In the genomic region with DNA sequence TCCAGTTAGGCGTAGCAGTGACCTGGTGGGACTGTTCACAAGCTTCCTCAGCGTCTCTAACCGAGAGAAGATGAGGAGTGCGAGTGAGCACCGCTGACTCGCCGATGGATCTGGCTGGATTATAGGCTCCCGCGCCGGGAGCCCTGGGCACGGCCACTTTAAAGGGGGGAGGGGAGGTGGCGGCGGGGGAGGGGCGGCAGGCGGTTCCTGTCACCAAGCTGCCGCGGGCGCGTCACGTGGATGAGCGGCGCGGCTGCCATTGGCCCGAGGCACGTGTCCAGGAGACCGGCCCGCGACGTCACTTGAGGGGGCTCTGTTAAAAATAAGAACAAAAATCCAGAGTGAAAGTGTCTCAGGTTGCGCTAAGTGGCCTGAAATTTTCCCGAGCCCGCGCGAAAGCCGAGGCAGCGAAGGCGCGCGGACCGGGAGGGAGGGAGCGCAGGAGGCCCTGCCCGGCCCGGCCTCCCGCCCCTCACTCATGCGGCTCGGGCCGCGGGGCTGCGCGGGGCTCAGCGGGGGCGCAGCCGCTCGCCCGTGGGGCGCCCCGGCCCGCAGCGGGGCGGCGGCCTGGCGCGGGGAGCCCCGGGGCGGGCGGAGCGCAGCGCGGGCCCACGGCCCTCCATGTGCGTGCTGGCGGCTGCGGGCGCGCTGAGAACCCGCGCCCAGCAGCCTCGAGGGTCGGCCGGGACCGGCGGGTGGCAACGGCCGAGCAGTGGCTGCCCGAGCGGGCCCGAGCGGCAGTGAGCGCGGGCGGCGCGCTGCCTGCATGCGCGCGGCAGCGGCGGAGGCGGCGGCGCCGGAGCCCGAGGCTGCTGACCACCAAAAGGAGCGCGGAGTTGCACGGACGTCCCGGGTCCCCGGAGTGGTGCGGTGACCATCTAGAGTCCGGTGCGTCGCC, we compare ENCODE assay signal across 8 mouse cellular contexts. TPM values are rescaled to one million over a fixed set of nuclear protein-coding genes. Genes with fewer than 3 reads are reported as not detected.
DNase-seq lines count a peak whose midpoint lies in the region; ATAC-seq and TF ChIP-seq lines count a peak whose summit lies in the region.

Gene En2, plus strand, starts transcription at position 337 of the 898 bp plus-strand sequence.

- H3K4me2 ChIP-seq in intestine, embryonic 14.5 days (ENCODE audit: low read length), result peak within 1 kb of the TSS; percentile 86
- H3K4me2 ChIP-seq in neural tube, embryonic 14.5 days (ENCODE audit: low read depth, low read length), result peak within 1 kb of the TSS; percentile 59

- no peaks in the 10 kb centered on the region for H3K9me3 ChIP-seq in intestine, embryonic 14.5 days (ENCODE audit: control insufficient read depth, low read length)
- no peaks in the 10 kb centered on the region for H3K9me3 ChIP-seq in neural tube, embryonic 14.5 days (ENCODE audit: control insufficient read depth, low read length)

- peak within 1 kb of the TSS; percentile 67; the same call in 1 of the 2 replicates for H3K27ac ChIP-seq in gastrocnemius, adult 2 months
- no peak within 1 kb of the TSS for H3K27ac ChIP-seq in intestine, embryonic 14.5 days (ENCODE audit: low read depth)
- no peak within 1 kb of the TSS for H3K27ac ChIP-seq in liver, adult 2 months (replicated peaks; ENCODE audit: insufficient read depth, low read depth, low read length)
- H3K27ac ChIP-seq in neural tube, embryonic 14.5 days (ENCODE audit: low read depth, low read length), result no peak within 1 kb of the TSS

- no peaks in the 10 kb centered on the region for H3K36me3 ChIP-seq in intestine, embryonic 14.5 days (ENCODE audit: control insufficient read depth, insufficient read depth, low read length)
- H3K36me3 ChIP-seq in liver, adult 2 months (ENCODE audit: control insufficient read depth, insufficient read depth, low read length), result no peaks in the 10 kb centered on the region
- H3K36me3 ChIP-seq in neural tube, embryonic 14.5 days (ENCODE audit: control insufficient read depth, insufficient read depth, low read length), result no peaks in the 10 kb centered on the region

- TF ChIP-seq POLR2A in liver, adult 2 months (IDR thresholded peaks at IDR 0.05; ENCODE audit: extremely low read depth, insufficient read depth, low read length), result no peak

- no peak for TF ChIP-seq CTCF in gastrocnemius, adult 2 months (IDR thresholded peaks at IDR 0.05)
- no peak for TF ChIP-seq CTCF in liver, adult 2 months (IDR thresholded peaks at IDR 0.05; ENCODE audit: low read depth, low read length)

- peak within 1 kb of the TSS; percentile 77 for H3K4me3 ChIP-seq in gastrocnemius, adult 2 months
- peak within 1 kb of the TSS; percentile 47 for H3K4me3 ChIP-seq in intestine, embryonic 14.5 days (ENCODE audit: low read depth, low read length)
- H3K4me3 ChIP-seq in liver, adult 2 months (ENCODE audit: insufficient read depth, low read depth, low read length), result peak within 1 kb of the TSS; percentile 45; the same call in 1 of the 2 replicates
- H3K4me3 ChIP-seq in neural tube, embryonic 14.5 days (ENCODE audit: low read depth, low read length), result peak within 1 kb of the TSS; percentile 32

- H3K9ac ChIP-seq in intestine, embryonic 14.5 days (ENCODE audit: low read length), result no peak within 1 kb of the TSS
- H3K9ac ChIP-seq in liver, adult 2 months (ENCODE audit: low read depth, low read length), result no peak within 1 kb of the TSS
- no peak within 1 kb of the TSS; the same call in 1 of the 2 replicates for H3K9ac ChIP-seq in neural tube, embryonic 14.5 days (replicated peaks; ENCODE audit: low read depth, low read length)

- H3K4me1 ChIP-seq in intestine, embryonic 14.5 days (replicated peaks; ENCODE audit: control insufficient read depth, insufficient read depth, low read length), result 0 out of 2 replicates have a peak, but pooled peaks cover 10% of the 10 kb centered on the region
- H3K4me1 ChIP-seq in liver, adult 2 months (ENCODE audit: control insufficient read depth, insufficient read depth, low read length), result peaks cover 3% of the 10 kb centered on the region; the same call in 1 of the 2 replicates
- H3K4me1 ChIP-seq in neural tube, embryonic 14.5 days (ENCODE audit: control insufficient read depth, insufficient read depth, low read length), result peaks cover 15% of the 10 kb centered on the region

- peak; percentile 14 for DNase-seq in kidney, adult 11 months
- DNase-seq in kidney, adult 8-10 months, result no peak
- DNase-seq in cerebellum, adult 9-10 months, result peak; percentile 96
- peak; percentile 83 for DNase-seq in gastrocnemius, adult 2 months
- peak; percentile 74 for DNase-seq in intestine, embryonic 14.5 days (ENCODE audit: low spot score)
- DNase-seq in liver, adult 2 months (ENCODE audit: extremely low read depth, low read depth, low spot score), result no peak
- DNase-seq in spleen, adult 12 weeks (ENCODE audit: low spot score), result no peak

- ATAC-seq in intestine, embryonic 14.5 days (replicated peaks; ENCODE audit: low FRiP score, low TSS enrichment, low read depth), result peak; percentile 44; the same call in 1 of the 2 replicates
- peak; percentile 62; the same call in 1 of the 2 replicates for ATAC-seq in neural tube, embryonic 14.5 days (ENCODE audit: low read depth)

- no peaks in the 10 kb centered on the region for H3K79me2 ChIP-seq in liver, adult 2 months (ENCODE audit: control insufficient read depth, insufficient read depth, low read length)

- peaks cover 96% of the 10 kb centered on the region for H3K27me3 ChIP-seq in intestine, embryonic 14.5 days (replicated peaks; ENCODE audit: control insufficient read depth, insufficient read depth, low read length)
- peaks cover 44% of the 10 kb centered on the region for H3K27me3 ChIP-seq in liver, adult 2 months (ENCODE audit: control insufficient read depth, insufficient read depth, low read length)
- H3K27me3 ChIP-seq in neural tube, embryonic 14.5 days (ENCODE audit: control insufficient read depth, insufficient read depth, low read length), result peaks cover 67% of the 10 kb centered on the region

- intact Hi-C loops in gastrocnemius, adult 2 months (cut with DNase I), result loop anchor here (5.0 kb wide), 1 partner anchor 43 kb away; no protein-coding TSS in a partner anchor

- under 1% methylated on average over 69 of the region's 113 CpGs for WGBS in intestine, embryonic 14.5 days
- WGBS in liver, adult 2 months, result 4% methylated on average over 113 of the region's 113 CpGs
- WGBS in neural tube, embryonic 14.5 days, result under 1% methylated on average over 95 of the region's 113 CpGs

RNA-seq across cellular contexts. Expression of gene En2, which starts in this region (rescaled TPM):
- under 1 TPM; 0.36 to 0.54 TPM for total RNA-seq in gastrocnemius, adult 2 months (2021)
- polyA plus RNA-seq in intestine, embryonic 14.5 days (2014; fragmentation: Nextera tagmentation; extraction: Ambion mirVana), result not detected in 2 replicates
- under 0.01 and 0.13 TPM in 2 replicates for total RNA-seq in liver, adult 2 months (2014; rRNA removed)
- polyA plus RNA-seq in liver, adult 2 months (2012; rRNA removed), result 0.02 TPM in 1 of 2 replicates, not detected in the other
- not detected in 2 replicates for polyA plus RNA-seq in neural tube, embryonic 14.5 days (2014; fragmentation: Nextera tagmentation; extraction: Ambion mirVana)

Comparison
In these comparisons a context has a peak if more than half of its experiments do, and no peak if none do; other contexts are left out.
1. DNase-seq: peak in kidney, adult 11 months (single experiment) and cerebellum, adult 9-10 months (single experiment); none in kidney, adult 8-10 months (0 of 2), liver, adult 2 months (single experiment) and spleen, adult 12 weeks (single experiment).
2. Peak in DNase-seq, H3K4me3 ChIP-seq and H3K27ac ChIP-seq in gastrocnemius, adult 2 months; RNA of the gene not detected or under 1 TPM.
3. Peak in DNase-seq, ATAC-seq, H3K4me3 ChIP-seq and H3K4me2 ChIP-seq in intestine, embryonic 14.5 days; RNA of the gene not detected or under 1 TPM.
4. Peak in ATAC-seq, H3K4me3 ChIP-seq and H3K4me2 ChIP-seq in neural tube, embryonic 14.5 days; RNA of the gene not detected or under 1 TPM.
5. Peak in every context shown above with its lines, with median percentiles within 50 percentile points of each other: H3K4me3 ChIP-seq.